In the genomic region with DNA sequence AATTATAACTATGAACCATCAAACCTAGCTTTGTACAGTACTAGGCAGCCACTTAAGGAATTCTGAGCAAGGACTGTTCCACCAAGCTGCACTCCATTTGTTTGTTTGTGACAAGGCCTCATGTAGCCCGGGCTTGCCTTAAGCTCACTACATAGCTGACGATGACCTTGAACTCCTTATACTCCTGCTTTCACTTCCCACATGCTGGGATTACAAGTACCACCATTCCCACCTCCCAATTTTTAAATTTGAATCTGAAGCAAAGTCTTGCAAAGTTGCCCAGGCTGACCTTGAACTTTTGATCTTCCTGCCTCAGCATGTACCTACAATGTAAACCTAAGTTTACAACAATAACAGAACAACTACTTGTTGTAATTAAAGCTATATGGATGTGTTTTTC, we compare ENCODE assay signal across 22 mouse cellular contexts.
"Had no signal": no experiment of that assay in that cellular context is flagged by ENCODE, and none has a peak within 500 bp of the region (broad histone marks: within the 10 kb centered on the region; RNA-seq: fewer than 3 reads in every experiment).

No protein-coding gene starts in this region.

- DNase-seq: kidney, postnatal 25 days; layer of hippocampus, adult 9-11 months; liver; lung, adult 18-20 months; lung, postnatal 10 days; lung, postnatal 4 days; midbrain, embryonic 14.5 days; right cerebral cortex, adult 18-20 months; right cerebral cortex, postnatal 14 days; right cerebral cortex, postnatal 4 days; thymus, adult 2 months; thymus, postnatal 14 days; thymus, postnatal 4 days had no signal

- H3K4me3 ChIP-seq: layer of hippocampus, adult 2 months; limb, embryonic 10.5 days; limb, embryonic 13.5 days; liver, embryonic 12.5 days; liver, embryonic 15.5 days; lung, embryonic 15.5 days had no signal

- H3K9ac ChIP-seq: limb, embryonic 13.5 days; liver, embryonic 12.5 days; liver, embryonic 15.5 days; lung, embryonic 15.5 days had no signal

- H3K4me2 ChIP-seq: limb, embryonic 13.5 days; liver, embryonic 12.5 days; liver, embryonic 15.5 days; lung, embryonic 15.5 days; midbrain, embryonic 11.5 days had no signal

- ATAC-seq: liver, embryonic 12.5 days had no signal

- H3K27ac ChIP-seq: kidney, postnatal 0 days; layer of hippocampus, adult 2 months; limb, embryonic 10.5 days; limb, embryonic 13.5 days; liver, embryonic 12.5 days; liver, embryonic 15.5 days; lung, embryonic 15.5 days; stomach, postnatal 0 days had no signal

- H3K36me3 ChIP-seq: limb, embryonic 10.5 days; limb, embryonic 13.5 days; liver, embryonic 12.5 days; liver, embryonic 15.5 days; lung, embryonic 15.5 days had no signal

- H3K4me1 ChIP-seq: lung, embryonic 15.5 days had no signal

- H3K27me3 ChIP-seq: limb, embryonic 13.5 days; liver, embryonic 12.5 days; liver, embryonic 15.5 days; lung, embryonic 15.5 days had no signal

- H3K9me3 ChIP-seq: limb, embryonic 10.5 days; limb, embryonic 13.5 days; liver, embryonic 12.5 days; liver, embryonic 15.5 days; lung, embryonic 15.5 days had no signal
